Mouse (Mus musculus) cortical plate, adult 2 months (tissue): ENCODE data around the gene Syt14.

ENCODE experiments used
- CTCF ChIP-seq: fragments of 200-500 bp; IDR thresholded peaks from 2 replicates; pipeline ENCODE4 v1.5.1; 2011; ENCODE audit warnings: mild to moderate bottlenecking, control low read depth, low read length; ENCODE audit not compliant: insufficient read depth; ENCODE audit errors: extremely low read depth
- POLR2A ChIP-seq: fragments of 200-500 bp; IDR thresholded peaks from 2 replicates; pipeline ENCODE4 v1.6.1; 2011; ENCODE audit warnings: mild to moderate bottlenecking, low read length, control low read depth; ENCODE audit not compliant: insufficient read depth; ENCODE audit errors: extremely low read depth

- TF ChIP-seq CTCF (no peak), POLR2A (no peak)
These were observed 175.3 kb downstream of the Syt14 start for GRCm38 (mm10) chr1:192860273-192860672.
